Mouse (Mus musculus) cerebellum, adult 2 months (tissue): ENCODE results near the gene Pde6b. TPM values are rescaled to one million over a fixed set of nuclear protein-coding genes. Genes with fewer than 3 reads are reported as not detected.
A peak's percentile ranks its signal among the peaks of the same experiment; 100 is the strongest.

Experiments used
- DNase-seq, 2 experiments: peaks; one replicate each; pipeline ENCODE4 v3.0.0; 2021
- H3K27ac ChIP-seq: fragments of 200-500 bp; 2 replicates; pipeline ENCODE4 v1.5.1; 2012; ENCODE audit warnings: low read length, control low read depth, inconsistent platforms; ENCODE audit not compliant: insufficient read depth
- H3K27me3 ChIP-seq: fragments of 200-500 bp; 2 replicates; pipeline ENCODE4 v1.6.1; 2012; ENCODE audit warnings: inconsistent platforms, mild to moderate bottlenecking, low read length, moderate library complexity; ENCODE audit not compliant: control insufficient read depth, insufficient read depth
- H3K4me1 ChIP-seq: fragments of 200-500 bp; 2 replicates; pipeline ENCODE4 v1.6.1; 2011; ENCODE audit warnings: low read length; ENCODE audit not compliant: control insufficient read depth, insufficient read depth
- H3K4me3 ChIP-seq: fragments of 200-500 bp; replicated peaks from 2 replicates; pipeline ENCODE3; 2011; ENCODE audit warnings: mild to moderate bottlenecking, low read depth, low read length, control low read depth; ENCODE audit not compliant: insufficient read depth
- CTCF ChIP-seq: fragments of 200-500 bp; IDR thresholded peaks from 2 replicates; pipeline ENCODE4 v1.5.1; 2011; ENCODE audit warnings: low read depth, mild to moderate bottlenecking, control low read depth, low read length, moderate library complexity, borderline replicate concordance; ENCODE audit not compliant: insufficient read depth
- POLR2A ChIP-seq: fragments of 200-500 bp; IDR thresholded peaks from 2 replicates; pipeline ENCODE4 v1.6.1; 2011; ENCODE audit warnings: low read length, control low read depth, borderline replicate concordance; ENCODE audit not compliant: insufficient read depth
- WGBS: fragments of 180-500 bp; shearing (Covaris S2); methylation state at CpG from one replicate; pipeline ENCODE4 v1.1.7; 2018; 5-methylcytosine and 5-hydroxymethylcytosine counted together
- polyA plus RNA-seq: library from polyadenylated mRNA; depleted of rRNA; stranded (reverse); fragments of >200 nt; gene quantifications from 2 replicates; pipeline ENCODE4 v1.2.3, GENCODE M21; 2012; rRNA removed

Pde6b gene
- polyA plus RNA-seq, 1 experiment, result 0.38 TPM

DNA sequence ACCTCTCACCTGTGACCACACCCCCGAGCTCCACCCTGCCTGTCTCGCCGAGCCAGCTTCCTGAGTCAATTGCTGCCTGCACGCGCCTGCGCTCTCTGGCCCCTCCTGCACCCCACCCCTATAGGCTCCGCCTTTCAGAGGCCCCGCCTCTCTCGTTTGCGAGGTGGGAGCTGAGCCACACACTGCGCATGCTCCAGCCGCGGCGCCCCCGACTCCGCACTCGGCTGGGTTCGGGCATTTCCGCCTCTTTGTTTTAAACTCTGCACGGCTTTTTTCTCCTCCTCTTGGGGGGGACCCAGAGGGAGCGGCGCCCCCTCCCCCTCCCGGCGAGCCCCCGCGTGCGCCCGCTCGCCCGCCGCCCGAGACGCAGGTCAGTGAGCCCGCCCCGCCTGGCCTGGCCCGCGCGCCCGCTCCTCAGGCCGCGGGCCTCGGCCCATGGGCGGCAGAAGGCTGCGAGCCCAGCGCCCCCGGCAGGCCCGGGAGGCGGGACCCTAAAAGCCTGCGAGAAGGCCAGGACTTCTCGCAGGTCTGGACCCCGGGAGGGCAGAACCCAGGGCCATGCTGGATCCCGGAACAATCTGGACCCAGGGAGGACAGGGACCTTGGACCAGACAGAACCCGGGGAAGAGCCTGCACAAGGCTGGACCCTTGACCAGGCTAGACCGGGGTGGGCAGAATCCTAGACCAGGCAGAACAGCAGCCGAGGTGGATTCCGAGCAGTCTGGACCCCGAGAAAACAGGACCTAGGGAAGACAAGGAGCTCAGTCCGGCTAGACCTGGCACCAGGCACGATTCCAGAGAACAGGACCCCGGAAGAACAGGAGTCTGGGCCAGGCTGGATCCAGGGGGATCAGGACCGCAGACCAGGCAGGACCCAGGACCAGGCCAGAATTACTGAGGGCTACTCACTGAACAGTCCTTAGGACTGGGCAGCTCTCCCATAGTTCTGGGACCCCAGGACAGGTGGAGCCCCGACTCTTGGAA, 73.2 kb downstream of the Pde6b start, which contains the start of gene Pcgf3:
Gene Pcgf3 (plus strand): TSS at position 151 of the 984 bp plus-strand sequence.
- H3K27ac ChIP-seq, result no peak within 1 kb of the TSS
- no peaks in the 10 kb centered on the region for H3K27me3 ChIP-seq
- TF ChIP-seq CTCF (no peak), POLR2A (peak; percentile 71)
- peaks cover 6% of the 10 kb centered on the region for H3K4me1 ChIP-seq
- under 1% methylated on average over 58 of the region's 62 CpGs for WGBS
- DNase-seq, result peak; percentile 98
- peak within 1 kb of the TSS; percentile 89 for H3K4me3 ChIP-seq

GRCm38 (mm10) chr5:108462446-108462845, 74.3 kb downstream of the Pde6b start:
- peak in 1 of 2 experiments; percentile 19 for DNase-seq
- TF ChIP-seq POLR2A, result no peak
- no peak for TF ChIP-seq CTCF
- H3K4me1 ChIP-seq, result peaks cover 8% of the 10 kb centered on the region
- H3K4me3 ChIP-seq, result peak overlapping the region; percentile 89
- 26% methylated on average over 4 of the region's 4 CpGs for WGBS
- H3K27me3 ChIP-seq, result no peaks in the 10 kb centered on the region
- no peak overlapping the region for H3K27ac ChIP-seq

- no peak overlapping the region for H3K4me3 ChIP-seq
- TF ChIP-seq POLR2A, result no peak
- TF ChIP-seq CTCF, result no peak
- 91% methylated on average over 6 of the region's 6 CpGs for WGBS
- H3K27me3 ChIP-seq, result no peaks in the 10 kb centered on the region
- no peak for DNase-seq
- no peak overlapping the region for H3K27ac ChIP-seq
- H3K4me1 ChIP-seq, result peaks cover 8% of the 10 kb centered on the region
These were observed 77.1 kb downstream of the Pde6b start for GRCm38 (mm10) chr5:108465131-108465891.

GRCm38 (mm10) chr5:108466647-108467046, 78.5 kb downstream of the Pde6b start:
- no peak for TF ChIP-seq CTCF
- TF ChIP-seq POLR2A, result no peak
- no peak overlapping the region for H3K27ac ChIP-seq
- 31% methylated on average over 1 of the region's 1 CpGs for WGBS
- H3K27me3 ChIP-seq, result no peaks in the 10 kb centered on the region
- H3K4me3 ChIP-seq, result no peak overlapping the region
- no peak for DNase-seq
- H3K4me1 ChIP-seq, result peaks cover 8% of the 10 kb centered on the region

- Histone ChIP-seq H3K4me3 (no peak overlapping the region), H3K4me1 (peaks cover 3% of the 10 kb centered on the region; the same call in 1 of the 2 replicates), H3K27me3 (no peaks in the 10 kb centered on the region), H3K27ac (no peak overlapping the region)
- DNase-seq, result no peak
- TF ChIP-seq CTCF (no peak), POLR2A (no peak)
- 47% methylated on average over 7 of the region's 7 CpGs for WGBS
These were observed 81.4 kb downstream of the Pde6b start for GRCm38 (mm10) chr5:108469617-108470016.

- 84% methylated on average over 4 of the region's 4 CpGs for WGBS
- no peak for DNase-seq
- no peak for TF ChIP-seq CTCF
- no peak for TF ChIP-seq POLR2A
- Histone ChIP-seq H3K4me3 (no peak overlapping the region), H3K27ac (no peak overlapping the region), H3K27me3 (no peaks in the 10 kb centered on the region), H3K4me1 (no peaks in the 10 kb centered on the region; the same call in 1 of the 2 replicates)
These were observed 85.5 kb downstream of the Pde6b start for GRCm38 (mm10) chr5:108473737-108474136.

DNA sequence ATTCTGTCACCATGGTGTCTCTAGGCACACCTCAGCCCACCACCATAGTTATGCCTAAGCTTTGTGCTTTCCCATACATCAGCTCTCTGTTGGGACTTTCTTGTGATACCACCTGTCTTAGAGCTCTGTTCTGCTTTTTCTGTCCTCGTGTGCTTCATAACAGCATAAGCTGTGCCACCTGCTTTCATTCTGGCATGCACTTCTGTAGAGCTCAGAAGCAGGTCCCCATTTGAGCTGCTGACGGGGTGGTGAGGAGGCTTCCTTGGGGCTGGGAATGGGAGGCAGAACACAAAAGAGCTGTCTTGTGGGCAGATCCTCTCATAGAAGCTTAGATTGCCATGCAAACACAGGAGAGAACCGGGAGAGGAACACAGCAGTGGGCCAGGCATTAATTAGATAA, 87.8 kb downstream of the Pde6b start:
- Histone ChIP-seq H3K27ac (no peak overlapping the region), H3K27me3 (no peaks in the 10 kb centered on the region), H3K4me1 (no peaks in the 10 kb centered on the region), H3K4me3 (no peak overlapping the region)
- WGBS, result 76% methylated on average over 3 of the region's 3 CpGs
- DNase-seq, result no peak
- TF ChIP-seq CTCF (no peak), POLR2A (no peak)

Other genes with a start within 250 kb of the Pde6b start
- gene Dr1, start 119.5 kb upstream of the Pde6b start, polyA plus RNA-seq, result 25.7 and 27.3 TPM in 2 replicates
- 8.9 and 9.3 TPM in 2 replicates for gene Pigg, start 75.8 kb upstream of the Pde6b start, polyA plus RNA-seq
- 12.5 and 13.9 TPM in 2 replicates for gene Gm42517, start 20.5 kb upstream of the Pde6b start, polyA plus RNA-seq
- 352 and 395 TPM in 2 replicates for gene Atp5k, start 46.1 kb downstream of the Pde6b start, polyA plus RNA-seq
- gene Mfsd7a, start 60.5 kb downstream of the Pde6b start, polyA plus RNA-seq, result 1.4 TPM in 2 replicates
- gene Pcgf3, start 72.8 kb downstream of the Pde6b start, polyA plus RNA-seq, result 14.7 and 14.9 TPM in 2 replicates
- 459 and 564 TPM in 2 replicates for gene Cplx1, start 161.6 kb downstream of the Pde6b start, polyA plus RNA-seq
- gene Gak, start 241.4 kb downstream of the Pde6b start, polyA plus RNA-seq, result 89.9 and 91.6 TPM in 2 replicates
- gene Tmem175, start 241.4 kb downstream of the Pde6b start, polyA plus RNA-seq, result 50.8 and 52.4 TPM in 2 replicates